Mouse (Mus musculus): ENCODE results near the gene Ttyh3.

The Ttyh3 gene

GRCm38 (mm10) chr5:140596927-140597588, 51.8 kb downstream of the Ttyh3 start:
- Histone ChIP-seq H3K4me3 (replicated peaks; ENCODE audit: low read length) (no peak overlapping the region), H3K9me3 (ENCODE audit: low read length) (peaks cover 7% of the 10 kb centered on the region)

GRCm38 (mm10) chr5:140596426-140596825, 52.4 kb downstream of the Ttyh3 start:
- Histone ChIP-seq H3K9me3 (ENCODE audit: low read length) (peaks cover 7% of the 10 kb centered on the region), H3K4me3 (replicated peaks; ENCODE audit: low read length) (no peak overlapping the region), H3K4me1 (replicated peaks; ENCODE audit: low read depth, low read length) (peaks cover 21% of the 10 kb centered on the region), H3K36me3 (ENCODE audit: insufficient read depth, low read length) (no peaks in the 10 kb centered on the region), H3K27me3 (ENCODE audit: insufficient read depth, low read length) (peaks cover 73% of the 10 kb centered on the region)
- TF ChIP-seq POU5F1 (IDR thresholded peaks at IDR 0.05; ENCODE audit: borderline replicate concordance, low read length) (no peak), CTCF (conservative IDR thresholded peaks at IDR 0.05; ENCODE audit: low read length) (no peak), NANOG (IDR thresholded peaks at IDR 0.05; ENCODE audit: borderline replicate concordance, low read length) (no peak)

More at GRCm38 (mm10) chr5:140596927-140597588, 51.8 kb downstream of the Ttyh3 start:
- TF ChIP-seq POU5F1 (IDR thresholded peaks at IDR 0.05; ENCODE audit: borderline replicate concordance, low read length): no peak
- TF ChIP-seq NANOG (IDR thresholded peaks at IDR 0.05; ENCODE audit: borderline replicate concordance, low read length): no peak
- no peak for TF ChIP-seq CTCF (conservative IDR thresholded peaks at IDR 0.05; ENCODE audit: low read length)
- Histone ChIP-seq H3K36me3 (ENCODE audit: insufficient read depth, low read length) (no peaks in the 10 kb centered on the region), H3K4me1 (replicated peaks; ENCODE audit: low read depth, low read length) (peaks cover 18% of the 10 kb centered on the region), H3K27me3 (ENCODE audit: insufficient read depth, low read length) (peaks cover 75% of the 10 kb centered on the region)

GRCm38 (mm10) chr5:140594846-140595245, 54.0 kb downstream of the Ttyh3 start:
- Histone ChIP-seq H3K27me3 (ENCODE audit: insufficient read depth, low read length) (peaks cover 71% of the 10 kb centered on the region), H3K4me3 (replicated peaks; ENCODE audit: low read length) (no peak overlapping the region), H3K4me1 (replicated peaks; ENCODE audit: low read depth, low read length) (peaks cover 27% of the 10 kb centered on the region), H3K36me3 (ENCODE audit: insufficient read depth, low read length) (no peaks in the 10 kb centered on the region), H3K9me3 (ENCODE audit: low read length) (peaks cover 7% of the 10 kb centered on the region)
- TF ChIP-seq POU5F1 (IDR thresholded peaks at IDR 0.05; ENCODE audit: borderline replicate concordance, low read length): no peak
- TF ChIP-seq CTCF (conservative IDR thresholded peaks at IDR 0.05; ENCODE audit: low read length): no peak
- no peak for TF ChIP-seq NANOG (IDR thresholded peaks at IDR 0.05; ENCODE audit: borderline replicate concordance, low read length)

GRCm38 (mm10) chr5:140589082-140589774, 59.6 kb downstream of the Ttyh3 start:
- Histone ChIP-seq H3K9me3 (ENCODE audit: low read length) (peaks cover 5% of the 10 kb centered on the region), H3K4me3 (replicated peaks; ENCODE audit: low read length) (no peak overlapping the region), H3K4me1 (replicated peaks; ENCODE audit: low read depth, low read length) (peaks cover 29% of the 10 kb centered on the region), H3K36me3 (ENCODE audit: insufficient read depth, low read length) (no peaks in the 10 kb centered on the region), H3K27me3 (ENCODE audit: insufficient read depth, low read length) (peaks cover 46% of the 10 kb centered on the region)
- TF ChIP-seq NANOG (IDR thresholded peaks at IDR 0.05; ENCODE audit: borderline replicate concordance, low read length): no peak
- TF ChIP-seq CTCF (conservative IDR thresholded peaks at IDR 0.05; ENCODE audit: low read length): no peak
- TF ChIP-seq POU5F1 (IDR thresholded peaks at IDR 0.05; ENCODE audit: borderline replicate concordance, low read length): no peak

GRCm38 (mm10) chr5:140583732-140584368, 65.0 kb downstream of the Ttyh3 start:
- Histone ChIP-seq H3K4me1 (replicated peaks; ENCODE audit: low read depth, low read length) (peaks cover 60% of the 10 kb centered on the region), H3K27me3 (ENCODE audit: insufficient read depth, low read length) (peaks cover 29% of the 10 kb centered on the region), H3K4me3 (replicated peaks; ENCODE audit: low read length) (peak overlapping the region; percentile 37; the same call in 1 of the 2 replicates), H3K36me3 (ENCODE audit: insufficient read depth, low read length) (no peaks in the 10 kb centered on the region), H3K9me3 (ENCODE audit: low read length) (no peaks in the 10 kb centered on the region)
- TF ChIP-seq POU5F1 (IDR thresholded peaks at IDR 0.05; ENCODE audit: borderline replicate concordance, low read length) (0 out of 2 replicates have a peak, but pooled peaks have one; percentile 13), CTCF (conservative IDR thresholded peaks at IDR 0.05; ENCODE audit: low read length) (no peak)

- Histone ChIP-seq H3K4me3 (replicated peaks; ENCODE audit: low read length) (peak overlapping the region; percentile 37; the same call in 1 of the 2 replicates), H3K36me3 (ENCODE audit: insufficient read depth, low read length) (no peaks in the 10 kb centered on the region), H3K4me1 (replicated peaks; ENCODE audit: low read depth, low read length) (peaks cover 64% of the 10 kb centered on the region), H3K27me3 (ENCODE audit: insufficient read depth, low read length) (peaks cover 30% of the 10 kb centered on the region), H3K9me3 (ENCODE audit: low read length) (no peaks in the 10 kb centered on the region)
- TF ChIP-seq NANOG (IDR thresholded peaks at IDR 0.05; ENCODE audit: borderline replicate concordance, low read length) (no peak), CTCF (conservative IDR thresholded peaks at IDR 0.05; ENCODE audit: low read length) (no peak), POU5F1 (IDR thresholded peaks at IDR 0.05; ENCODE audit: borderline replicate concordance, low read length) (no peak)
Observed at GRCm38 (mm10) chr5:140582995-140583731, 65.7 kb downstream of the Ttyh3 start.

- peaks cover 66% of the 10 kb centered on the region for H3K4me1 ChIP-seq (replicated peaks; ENCODE audit: low read depth, low read length)
- TF ChIP-seq POU5F1 (IDR thresholded peaks at IDR 0.05; ENCODE audit: borderline replicate concordance, low read length) (no peak), CTCF (conservative IDR thresholded peaks at IDR 0.05; ENCODE audit: low read length) (no peak), NANOG (IDR thresholded peaks at IDR 0.05; ENCODE audit: borderline replicate concordance, low read length) (no peak)
- H3K9me3 ChIP-seq (ENCODE audit: low read length): no peaks in the 10 kb centered on the region
- peaks cover 29% of the 10 kb centered on the region for H3K27me3 ChIP-seq (ENCODE audit: insufficient read depth, low read length)
- H3K4me3 ChIP-seq (replicated peaks; ENCODE audit: low read length): peak overlapping the region; percentile 39; the same call in 1 of the 2 replicates
- no peaks in the 10 kb centered on the region for H3K36me3 ChIP-seq (ENCODE audit: insufficient read depth, low read length)
Observed at GRCm38 (mm10) chr5:140581569-140581968, 67.3 kb downstream of the Ttyh3 start.

- no peaks in the 10 kb centered on the region for H3K36me3 ChIP-seq (ENCODE audit: insufficient read depth, low read length)
- no peaks in the 10 kb centered on the region for H3K9me3 ChIP-seq (ENCODE audit: low read length)
- 0 out of 2 replicates have a peak overlapping the region, but pooled peaks have one; percentile 41 for H3K4me3 ChIP-seq (replicated peaks; ENCODE audit: low read length)
- peaks cover 27% of the 10 kb centered on the region for H3K27me3 ChIP-seq (ENCODE audit: insufficient read depth, low read length)
- H3K4me1 ChIP-seq (replicated peaks; ENCODE audit: low read depth, low read length): peaks cover 70% of the 10 kb centered on the region
- no peak for TF ChIP-seq POU5F1 (IDR thresholded peaks at IDR 0.05; ENCODE audit: borderline replicate concordance, low read length)
- TF ChIP-seq NANOG (IDR thresholded peaks at IDR 0.05; ENCODE audit: borderline replicate concordance, low read length): no peak
- no peak for TF ChIP-seq CTCF (conservative IDR thresholded peaks at IDR 0.05; ENCODE audit: low read length)
Observed at GRCm38 (mm10) chr5:140579771-140580170, 69.1 kb downstream of the Ttyh3 start.
